Mouse (Mus musculus) lung, postnatal 4 days (tissue): ENCODE measurements at regions not wholly inside any gene's neighbourhood (a gene's known extent, or its start where the extent isn't known, plus 50 kb on each side); places are given as distances from the start of the nearest gene placed in this dataset.
A peak's percentile ranks its signal among the peaks of the same experiment; 100 is the strongest.
"Not testable (repeated sequence)": the region's sequence is repeated elsewhere in the genome, so short reads cannot be mapped to it uniquely, and the experiment has no call there.

Experiments used
- DNase-seq, 2 experiments: peaks; one replicate each; pipeline ENCODE4 v3.0.0; 2021

GRCm38 (mm10) chr13:72184116-72184845, 220.8 kb upstream of the Irx1 start:
- DNase-seq, result no peak

- DNase-seq, result no peak
Measured at GRCm38 (mm10) chr13:72184846-72185118, 221.3 kb upstream of the Irx1 start.

- DNase-seq, result no peak
Measured at GRCm38 (mm10) chr13:72195881-72196280, 232.4 kb upstream of the Irx1 start.

GRCm38 (mm10) chr13:72198341-72199105, 235.0 kb upstream of the Irx1 start:
- DNase-seq, result peak; percentile 57 to 84

GRCm38 (mm10) chr13:72209518-72209917, 246.0 kb upstream of the Irx1 start:
- no peak for DNase-seq

GRCm38 (mm10) chr13:72209946-72210456, 246.5 kb upstream of the Irx1 start:
- no peak for DNase-seq

- DNase-seq, result no peak
Measured at GRCm38 (mm10) chr13:72210474-72211309, 247.2 kb upstream of the Irx1 start.

- peak in 1 of 2 experiments; percentile 35 for DNase-seq
Measured at GRCm38 (mm10) chr13:72211716-72212115, 248.2 kb upstream of the Irx1 start.

- DNase-seq, result no peak
Measured at GRCm38 (mm10) chr13:72212747-72213146, 249.2 kb upstream of the Irx1 start.

- no peak for DNase-seq
Measured at GRCm38 (mm10) chr13:72219329-72219728, 255.8 kb upstream of the Irx1 start.

GRCm38 (mm10) chr13:72227102-72227501, 263.6 kb upstream of the Irx1 start:
- DNase-seq, result no peak

- no peak for DNase-seq
Measured at GRCm38 (mm10) chr13:72231032-72231591, 267.6 kb upstream of the Irx1 start.

GRCm38 (mm10) chr13:72232080-72232479, 268.6 kb upstream of the Irx1 start:
- no peak for DNase-seq

- DNase-seq, result no peak
Measured at GRCm38 (mm10) chr13:72241919-72242318, 278.4 kb upstream of the Irx1 start.

- DNase-seq, result no peak
Measured at GRCm38 (mm10) chr13:72250419-72250818, 286.9 kb upstream of the Irx1 start.

GRCm38 (mm10) chr13:72253242-72253641, 289.7 kb upstream of the Irx1 start:
- not testable (repeated sequence) for DNase-seq

GRCm38 (mm10) chr13:72258794-72259193, 295.3 kb upstream of the Irx1 start:
- DNase-seq, result no peak

GRCm38 (mm10) chr13:72264416-72264815, 300.9 kb upstream of the Irx1 start:
- DNase-seq, result no peak

GRCm38 (mm10) chr13:72265116-72265515, 301.6 kb upstream of the Irx1 start:
- DNase-seq, result no peak

- no peak for DNase-seq
Measured at GRCm38 (mm10) chr13:72265650-72266049, 302.1 kb upstream of the Irx1 start.

- DNase-seq, result no peak
Measured at GRCm38 (mm10) chr13:72266174-72266768, 302.7 kb upstream of the Irx1 start.

GRCm38 (mm10) chr13:72280343-72280742, 316.8 kb upstream of the Irx1 start:
- no peak for DNase-seq

GRCm38 (mm10) chr13:72280871-72281270, 317.3 kb upstream of the Irx1 start:
- no peak for DNase-seq
